Mouse (Mus musculus) right cerebral cortex, adult 18-20 months (tissue): ENCODE results near the gene Ppil2.

Experiments used
- DNase-seq: peaks from one replicate; pipeline ENCODE4 v3.0.0; 2022; ENCODE audit warnings: mixed read lengths

The Ppil2 gene

GRCm38 (mm10) chr16:17096938-17097337 is 14.1 kb downstream of the Ppil2 start:
- DNase-seq: no peak

DNA sequence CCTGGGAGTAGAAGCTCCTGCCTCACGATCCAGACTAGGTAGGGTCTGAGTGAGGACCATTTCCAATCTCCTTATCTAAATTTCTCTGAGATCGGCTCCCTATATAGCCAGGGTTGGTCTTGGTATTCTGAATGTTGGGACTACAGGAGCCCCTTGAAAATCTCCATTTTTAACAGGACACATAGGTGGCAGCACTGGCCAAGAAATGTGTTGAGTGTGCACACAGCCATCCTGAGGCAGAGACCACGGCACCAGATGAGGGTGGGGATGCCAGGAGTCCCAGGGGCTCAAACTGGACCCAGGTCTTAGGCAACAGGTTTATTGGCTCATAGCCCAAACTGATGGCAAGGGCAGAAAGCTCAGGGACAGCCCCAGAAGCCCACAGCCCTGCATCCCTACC is 22.7 kb downstream of the Ppil2 start:
- no peak for DNase-seq

DNA sequence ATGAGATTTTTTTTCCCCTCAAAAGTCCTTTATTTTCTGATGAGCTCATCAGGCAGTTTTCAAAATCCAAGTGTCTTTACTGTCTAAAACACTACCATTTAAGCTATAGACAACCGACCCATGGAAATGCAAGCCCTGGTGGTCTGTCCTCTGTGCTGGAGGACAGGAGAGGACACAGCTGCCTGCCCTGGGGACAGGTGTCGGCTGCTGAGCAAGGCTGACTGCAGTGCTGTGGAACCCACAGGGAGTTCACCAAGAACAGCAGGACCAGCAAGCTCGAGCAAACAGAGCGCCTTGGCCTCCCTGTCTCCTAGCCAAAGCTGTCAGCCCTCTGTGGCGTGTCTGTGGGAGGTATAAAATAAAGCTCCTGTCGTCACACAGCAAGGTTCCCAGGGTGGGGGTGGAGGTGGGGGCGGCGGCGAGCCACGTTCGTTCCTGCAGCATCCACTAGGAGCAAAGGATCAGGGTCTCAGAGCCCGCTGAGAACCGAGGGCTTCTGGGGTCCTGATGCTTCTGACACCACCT is 24.3 kb downstream of the Ppil2 start:
- peak; percentile 67 for DNase-seq

DNA sequence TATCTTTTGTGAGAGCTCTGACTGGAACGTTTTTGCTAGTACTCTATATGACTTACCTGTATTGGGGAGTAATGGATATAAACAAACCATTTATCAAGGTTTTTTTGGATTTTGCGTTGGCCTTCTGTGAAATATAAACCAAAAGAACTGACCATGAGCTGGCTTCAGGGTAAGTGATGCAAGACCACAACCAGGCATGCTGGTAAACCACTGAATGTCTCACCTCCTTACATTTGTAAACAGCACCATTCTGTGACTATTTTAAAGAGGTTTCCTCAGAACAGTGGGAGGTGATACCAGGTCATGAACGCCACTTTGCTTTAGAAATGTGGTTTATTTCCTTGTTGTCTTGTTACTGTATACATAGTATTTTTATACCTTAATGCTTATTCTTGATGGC is 24.8 kb downstream of the Ppil2 start:
- no peak for DNase-seq

GRCm38 (mm10) chr16:17085636-17086035 is 25.4 kb downstream of the Ppil2 start:
- DNase-seq: no peak

- DNase-seq: no peak
Measured at GRCm38 (mm10) chr16:17082121-17082792, 28.8 kb downstream of the Ppil2 start.

- no peak for DNase-seq
Measured at GRCm38 (mm10) chr16:17078101-17078500, 33.0 kb downstream of the Ppil2 start.

GRCm38 (mm10) chr16:17076869-17077268 is 34.2 kb downstream of the Ppil2 start:
- no peak for DNase-seq

DNA sequence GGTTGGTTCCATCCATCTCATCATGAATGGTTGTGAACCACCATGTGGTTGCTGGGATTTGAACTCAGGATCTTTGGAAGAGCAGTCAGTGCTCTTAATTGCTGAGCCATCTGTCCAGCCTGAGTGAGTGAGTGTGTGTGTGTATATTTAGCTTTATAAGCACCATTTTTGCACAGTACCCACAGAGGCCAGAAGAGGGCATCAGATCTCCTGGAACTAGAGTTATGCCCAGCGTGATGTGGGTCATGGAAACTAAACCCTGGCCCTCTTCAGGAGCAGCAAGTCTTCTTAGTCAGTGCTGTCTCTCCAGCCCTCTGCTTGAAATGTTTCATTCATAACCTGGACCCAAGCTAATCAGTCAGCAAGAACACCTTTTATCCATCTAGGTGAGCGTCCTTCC is 34.8 kb downstream of the Ppil2 start:
- DNase-seq: no peak

DNA sequence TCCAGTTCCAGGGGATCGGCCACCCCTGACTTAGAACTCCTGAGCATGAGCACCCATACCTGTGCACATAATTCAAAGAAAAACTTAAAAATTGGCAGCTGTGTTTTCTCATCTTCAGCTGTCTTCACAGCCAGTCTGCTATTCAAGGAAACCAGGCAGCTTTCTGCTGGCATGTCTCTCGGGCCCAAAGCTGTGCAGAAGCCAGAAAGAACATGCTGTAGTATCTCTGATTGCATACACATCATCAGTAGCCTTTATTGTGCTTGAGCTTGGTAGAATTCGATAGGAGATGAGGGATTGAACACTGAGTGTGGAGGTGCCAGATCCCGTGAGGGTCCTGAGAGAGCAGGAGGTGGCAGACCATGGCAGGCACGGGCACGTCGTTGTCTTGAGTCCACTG is 38.1 kb downstream of the Ppil2 start:
- no peak for DNase-seq

DNA sequence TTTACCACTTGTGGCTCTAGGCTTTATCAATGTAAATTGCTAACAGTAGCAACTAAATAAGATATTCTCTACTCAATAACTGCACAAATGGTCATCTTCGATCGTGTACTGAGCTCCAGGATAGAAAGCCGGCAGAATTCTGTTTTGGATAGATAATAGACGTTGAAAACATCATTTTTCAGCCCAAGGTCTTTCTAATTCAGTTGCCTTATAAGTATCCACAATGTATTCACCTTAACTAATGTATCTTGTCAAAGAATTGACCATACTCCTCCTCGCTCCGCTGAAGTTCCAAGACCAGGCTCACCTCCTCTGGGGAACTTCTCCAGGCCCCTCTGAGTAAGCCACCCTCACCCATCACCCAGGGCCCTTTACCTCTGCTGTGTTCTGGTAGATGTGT is 40.3 kb downstream of the Ppil2 start:
- no peak for DNase-seq

GRCm38 (mm10) chr16:17069511-17070443 is 41.3 kb downstream of the Ppil2 start, which contains the start of gene Ypel1:
Gene Ypel1 (plus strand): TSS chr16:17069696.
- peak; percentile 89 for DNase-seq

DNA sequence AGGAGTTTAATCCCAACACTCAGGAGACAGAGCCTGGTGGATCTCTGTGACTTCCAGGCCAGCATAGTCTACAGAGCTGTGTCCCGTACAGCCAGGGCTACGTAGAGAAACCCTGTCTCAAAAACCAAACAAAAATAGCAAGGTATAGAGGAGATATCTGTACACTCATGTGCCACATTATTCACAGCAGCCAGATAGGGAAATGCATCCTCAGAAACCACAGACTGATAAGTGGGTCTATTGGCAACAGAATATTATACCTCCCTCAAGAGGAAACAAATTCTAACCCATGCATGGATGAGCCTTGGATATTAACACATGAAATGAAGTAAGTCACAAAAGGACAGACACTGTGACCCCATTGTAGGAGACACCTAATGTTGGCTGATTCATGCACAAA is 43.5 kb downstream of the Ppil2 start:
- no peak for DNase-seq

- no peak for DNase-seq
Measured at GRCm38 (mm10) chr16:17062338-17062737, 48.7 kb downstream of the Ppil2 start.

GRCm38 (mm10) chr16:17055584-17055983 is 55.5 kb downstream of the Ppil2 start:
- DNase-seq: peak; percentile 69

DNA sequence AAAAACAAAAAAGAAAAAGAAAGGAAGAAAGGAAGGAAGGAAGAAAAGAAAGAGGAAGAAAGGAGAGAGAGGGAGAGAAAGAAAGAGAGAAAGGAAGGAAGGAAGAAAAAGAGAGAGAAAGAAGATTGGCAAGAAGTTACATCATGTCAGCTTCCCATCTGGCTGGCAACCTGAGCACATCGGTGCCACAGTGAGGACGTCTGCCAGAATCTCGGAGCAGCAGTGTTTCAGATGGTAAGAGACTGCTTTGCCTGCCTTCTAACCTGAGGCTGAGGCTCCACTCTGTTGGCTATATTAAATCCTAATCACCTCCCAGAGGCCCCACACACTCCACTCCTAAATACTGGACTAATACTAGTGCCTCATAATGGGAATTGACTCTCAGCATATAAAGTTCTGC is 57.2 kb downstream of the Ppil2 start:
- no peak for DNase-seq

DNA sequence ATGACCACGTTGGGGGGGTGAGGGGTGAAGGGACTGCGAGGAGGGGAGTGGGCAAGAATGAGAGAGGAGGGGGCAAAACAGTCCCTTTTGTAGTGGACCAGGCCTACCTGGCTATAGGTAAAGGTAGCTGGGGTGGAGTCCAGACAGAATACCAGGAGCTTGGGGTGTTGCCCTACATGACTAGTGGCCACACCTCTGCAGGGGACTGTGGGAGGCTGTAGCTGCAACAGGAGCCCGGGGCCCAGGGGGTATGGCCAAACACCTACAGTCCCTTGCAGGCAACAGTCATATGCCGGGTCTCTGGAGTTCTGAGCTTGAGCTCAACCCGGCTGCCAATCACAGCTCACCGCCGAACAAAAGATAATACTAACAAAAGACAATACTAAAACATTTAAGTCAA is 59.0 kb downstream of the Ppil2 start:
- DNase-seq: no peak

DNA sequence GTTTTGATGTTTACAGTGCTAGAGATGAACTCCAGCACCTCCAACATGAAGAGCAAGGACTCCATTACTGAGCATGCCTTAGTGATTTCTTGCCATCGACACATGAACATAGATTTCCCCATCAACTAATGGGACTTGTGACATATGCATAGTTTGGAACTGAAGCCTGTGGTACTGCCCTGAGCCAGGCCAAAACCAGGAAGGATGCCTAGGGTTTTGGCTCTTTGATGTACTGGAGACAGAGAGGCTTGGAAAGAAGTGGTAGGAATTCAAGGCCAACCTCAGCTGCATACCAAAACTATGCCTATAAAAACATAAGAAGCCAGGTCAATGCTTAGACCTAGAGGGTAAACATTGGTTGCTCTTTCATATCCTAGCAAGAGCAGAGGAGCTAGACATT is 61.2 kb downstream of the Ppil2 start:
- no peak for DNase-seq

DNA sequence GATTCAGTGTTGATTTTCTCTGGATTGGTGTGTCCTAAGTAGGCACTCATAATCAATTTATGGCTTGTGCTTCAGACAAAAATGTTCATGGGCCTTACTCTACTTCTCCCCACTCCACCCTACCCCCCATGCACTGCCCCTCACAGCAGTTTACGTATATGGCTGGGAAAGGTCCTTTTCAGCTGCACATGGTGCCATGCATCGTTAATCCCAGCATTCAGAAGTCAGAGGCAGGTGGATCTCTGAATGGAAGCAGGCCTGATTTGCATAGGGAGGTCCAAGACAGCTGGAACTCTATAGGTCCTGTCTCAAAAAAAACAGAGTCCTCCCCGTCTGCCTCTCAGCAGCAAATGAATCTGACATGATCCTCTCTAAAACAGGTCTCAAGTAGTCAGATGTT is 65.8 kb downstream of the Ppil2 start:
- no peak for DNase-seq

DNA sequence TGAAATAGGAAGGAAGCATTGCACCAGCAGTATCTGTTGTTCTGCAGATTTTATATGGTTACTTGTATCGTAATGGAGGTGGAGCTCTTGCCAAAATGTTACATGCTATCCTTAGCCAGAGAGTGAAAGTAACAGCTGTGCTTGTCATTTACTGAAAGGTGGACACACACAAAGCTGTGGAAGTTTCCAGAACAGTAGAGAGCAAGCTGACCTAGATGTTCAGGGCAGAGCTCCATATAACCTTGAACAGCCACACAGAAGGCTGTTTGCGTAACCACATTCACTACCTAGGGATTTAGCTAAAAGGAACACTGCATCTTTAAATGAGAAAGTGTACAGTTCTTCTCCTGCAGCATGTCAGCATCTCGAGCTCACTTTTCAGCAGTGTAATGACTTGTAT is 66.7 kb downstream of the Ppil2 start:
- peak; percentile 25 for DNase-seq

DNA sequence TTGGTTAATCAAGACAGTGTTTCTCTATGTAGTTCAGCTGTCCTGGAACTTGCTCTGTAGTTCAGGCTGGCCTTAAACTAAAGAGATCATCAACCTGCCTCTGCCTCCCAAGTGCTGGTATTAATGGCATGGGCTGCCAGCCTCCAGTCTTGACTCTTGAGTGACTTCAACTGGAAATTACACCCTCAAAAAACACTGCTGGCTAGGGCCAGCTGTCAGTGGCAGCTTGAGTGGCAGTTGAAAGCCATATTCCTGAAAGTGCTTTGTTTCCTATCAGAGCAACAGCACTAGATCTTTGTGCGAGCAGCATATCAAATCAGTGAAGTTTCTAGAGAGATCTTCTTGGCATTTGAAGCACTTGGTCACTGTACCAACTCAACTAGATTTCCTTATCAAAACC is 69.6 kb downstream of the Ppil2 start:
- no peak for DNase-seq

GRCm38 (mm10) chr16:17040716-17041115 is 70.3 kb downstream of the Ppil2 start:
- no peak for DNase-seq
